Mouse (Mus musculus) liver, embryonic 15.5 days (tissue): Measurements from ENCODE around the gene Grifin. TPM values are rescaled to one million over a fixed set of nuclear protein-coding genes. Genes with fewer than 3 reads are reported as not detected.

ENCODE experiments used
- ATAC-seq: fragments of 200-750 bp; cut with Nextera tagmentation; 2 replicates; pipeline ENCODE4 v1.8.0; 2017; ENCODE audit warnings: moderate number of reproducible peaks, mild to moderate bottlenecking, moderate library complexity; ENCODE audit not compliant: insufficient read depth
- H3K27ac ChIP-seq: fragments of 300-500 bp; sonication (generic); replicated peaks from 2 replicates; pipeline ENCODE4 v1.5.1; 2015; ENCODE audit warnings: mild to moderate bottlenecking, inconsistent platforms
- H3K27me3 ChIP-seq: fragments of 300-500 bp; sonication (generic); 2 replicates; pipeline ENCODE4 v1.6.1; 2015; ENCODE audit warnings: mild to moderate bottlenecking, inconsistent platforms
- H3K36me3 ChIP-seq: fragments of 300-500 bp; sonication (generic); replicated peaks from 2 replicates; pipeline ENCODE4 v1.6.1; 2015; ENCODE audit warnings: moderate library complexity, mild to moderate bottlenecking, inconsistent platforms
- H3K4me1 ChIP-seq: fragments of 300-500 bp; sonication (generic); replicated peaks from 2 replicates; pipeline ENCODE4 v1.6.1; 2015; ENCODE audit warnings: inconsistent platforms
- H3K4me2 ChIP-seq: fragments of 300-500 bp; sonication (generic); 2 replicates; pipeline ENCODE4 v1.6.1; 2015; ENCODE audit warnings: moderate library complexity, mild to moderate bottlenecking, inconsistent platforms
- H3K4me3 ChIP-seq: fragments of 300-500 bp; sonication (generic); replicated peaks from 2 replicates; pipeline ENCODE4 v1.5.1; 2015; ENCODE audit warnings: mild to moderate bottlenecking, inconsistent platforms
- H3K9ac ChIP-seq: fragments of 300-500 bp; sonication (generic); 2 replicates; pipeline ENCODE4 v1.6.1; 2015; ENCODE audit warnings: moderate library complexity, mild to moderate bottlenecking, inconsistent platforms
- H3K9me3 ChIP-seq: fragments of 300-500 bp; sonication (generic); replicated peaks from 2 replicates; pipeline ENCODE4 v1.6.1; 2016; ENCODE audit warnings: inconsistent platforms
- WGBS: fragments of 180-500 bp; shearing (Covaris S2); methylation state at CpG from one replicate; pipeline ENCODE4 v1.1.7; 2015; ENCODE audit warnings: mixed read lengths; ENCODE audit not compliant: insufficient replicate concordance; 5-methylcytosine and 5-hydroxymethylcytosine counted together
- polyA plus RNA-seq: library from polyadenylated mRNA; unstranded; fragments of >200 nt; fragmentation: Nextera tagmentation; extraction: Ambion mirVana; gene quantifications from 2 replicates; pipeline ENCODE4 v1.2.1, GENCODE M21; 2015

The Grifin gene
- polyA plus RNA-seq, 1 experiment from 2014 or later, result 1.9 TPM

GRCm38 (mm10) chr5:140549306-140550047, 15.4 kb downstream of the Grifin start:
- Histone ChIP-seq H3K27ac (no peak overlapping the region), H3K9me3 (no peaks in the 10 kb centered on the region), H3K27me3 (peaks cover 12% of the 10 kb centered on the region; the same call in 1 of the 2 replicates), H3K36me3 (no peaks in the 10 kb centered on the region), H3K9ac (no peak overlapping the region), H3K4me3 (no peak overlapping the region), H3K4me2 (no peak overlapping the region), H3K4me1 (no peaks in the 10 kb centered on the region)
- no peak for ATAC-seq
- WGBS, result 37% methylated on average over 17 of the region's 17 CpGs

- Histone ChIP-seq H3K4me2 (no peak overlapping the region), H3K4me1 (no peaks in the 10 kb centered on the region), H3K9ac (no peak overlapping the region), H3K27ac (no peak overlapping the region), H3K27me3 (peaks cover 5% of the 10 kb centered on the region; the same call in 1 of the 2 replicates), H3K9me3 (no peaks in the 10 kb centered on the region), H3K36me3 (no peaks in the 10 kb centered on the region), H3K4me3 (no peak overlapping the region)
- 78% methylated on average over 19 of the region's 19 CpGs for WGBS
- ATAC-seq, result no peak
Measured at GRCm38 (mm10) chr5:140546332-140546731, 18.5 kb downstream of the Grifin start.

GRCm38 (mm10) chr5:140545651-140546050, 19.2 kb downstream of the Grifin start:
- Histone ChIP-seq H3K4me3 (no peak overlapping the region), H3K4me2 (no peak overlapping the region), H3K4me1 (no peaks in the 10 kb centered on the region), H3K27ac (no peak overlapping the region), H3K9ac (no peak overlapping the region), H3K27me3 (peaks cover 4% of the 10 kb centered on the region; the same call in 1 of the 2 replicates), H3K9me3 (no peaks in the 10 kb centered on the region), H3K36me3 (no peaks in the 10 kb centered on the region)
- WGBS, result 44% methylated on average over 6 of the region's 6 CpGs
- no peak for ATAC-seq

- Histone ChIP-seq H3K36me3 (no peaks in the 10 kb centered on the region), H3K27me3 (peaks cover 4% of the 10 kb centered on the region; the same call in 1 of the 2 replicates), H3K4me1 (0 out of 2 replicates have a peak, but pooled peaks cover 5% of the 10 kb centered on the region), H3K27ac (no peak overlapping the region), H3K9ac (no peak overlapping the region), H3K9me3 (no peaks in the 10 kb centered on the region), H3K4me3 (no peak overlapping the region), H3K4me2 (no peak overlapping the region)
- WGBS, result 59% methylated on average over 9 of the region's 9 CpGs
- ATAC-seq, result no peak
Measured at GRCm38 (mm10) chr5:140542811-140543575, 21.9 kb downstream of the Grifin start.

GRCm38 (mm10) chr5:140540106-140540505, 24.8 kb downstream of the Grifin start:
- no peak overlapping the region for H3K4me3 ChIP-seq
- 13% methylated on average over 8 of the region's 8 CpGs for WGBS
- peak; percentile 34; the same call in 1 of the 2 replicates for ATAC-seq
- no peak overlapping the region for H3K9ac ChIP-seq
- H3K4me1 ChIP-seq, result 0 out of 2 replicates have a peak, but pooled peaks cover 6% of the 10 kb centered on the region
- H3K27ac ChIP-seq, result no peak overlapping the region
- H3K9me3 ChIP-seq, result no peaks in the 10 kb centered on the region
- no peaks in the 10 kb centered on the region for H3K36me3 ChIP-seq
- no peak overlapping the region for H3K4me2 ChIP-seq
- peaks cover 4% of the 10 kb centered on the region; the same call in 1 of the 2 replicates for H3K27me3 ChIP-seq

GRCm38 (mm10) chr5:140538111-140538683, 26.7 kb downstream of the Grifin start:
- Histone ChIP-seq H3K4me1 (0 out of 2 replicates have a peak, but pooled peaks cover 6% of the 10 kb centered on the region), H3K27me3 (no peaks in the 10 kb centered on the region), H3K4me2 (no peak overlapping the region), H3K4me3 (no peak overlapping the region), H3K9me3 (no peaks in the 10 kb centered on the region), H3K36me3 (no peaks in the 10 kb centered on the region), H3K27ac (no peak overlapping the region), H3K9ac (no peak overlapping the region)
- no peak for ATAC-seq
- 53% methylated on average over 13 of the region's 13 CpGs for WGBS

GRCm38 (mm10) chr5:140526754-140527153, 38.1 kb downstream of the Grifin start:
- H3K9ac ChIP-seq, result no peak overlapping the region
- no peaks in the 10 kb centered on the region for H3K9me3 ChIP-seq
- no peak for ATAC-seq
- no peak overlapping the region for H3K4me2 ChIP-seq
- H3K27me3 ChIP-seq, result no peaks in the 10 kb centered on the region
- peaks cover 35% of the 10 kb centered on the region for H3K36me3 ChIP-seq
- H3K27ac ChIP-seq, result no peak overlapping the region
- WGBS, result 78% methylated on average over 2 of the region's 2 CpGs
- H3K4me1 ChIP-seq, result no peaks in the 10 kb centered on the region
- no peak overlapping the region for H3K4me3 ChIP-seq

- Histone ChIP-seq H3K9me3 (no peaks in the 10 kb centered on the region), H3K4me3 (no peak overlapping the region), H3K4me1 (peaks cover 25% of the 10 kb centered on the region), H3K36me3 (peaks cover 26% of the 10 kb centered on the region), H3K4me2 (no peak overlapping the region), H3K27ac (no peak overlapping the region), H3K9ac (no peak overlapping the region), H3K27me3 (no peaks in the 10 kb centered on the region)
- ATAC-seq, result no peak
- WGBS, result 69% methylated on average over 1 of the region's 1 CpGs
Measured at GRCm38 (mm10) chr5:140521196-140521595, 43.7 kb downstream of the Grifin start.

GRCm38 (mm10) chr5:140517921-140518230, 47.0 kb downstream of the Grifin start:
- Histone ChIP-seq H3K4me1 (peaks cover 51% of the 10 kb centered on the region), H3K27me3 (no peaks in the 10 kb centered on the region), H3K36me3 (no peaks in the 10 kb centered on the region), H3K9ac (no peak overlapping the region), H3K4me2 (no peak overlapping the region), H3K9me3 (no peaks in the 10 kb centered on the region), H3K4me3 (no peak overlapping the region), H3K27ac (no peak overlapping the region)
- ATAC-seq, result no peak
- 46% methylated on average over 4 of the region's 4 CpGs for whole genome bisulfite sequencing

GRCm38 (mm10) chr5:140517159-140517920, 47.5 kb downstream of the Grifin start:
- Histone ChIP-seq H3K9ac (no peak overlapping the region), H3K4me3 (no peak overlapping the region), H3K4me2 (no peak overlapping the region), H3K27me3 (no peaks in the 10 kb centered on the region), H3K27ac (no peak overlapping the region), H3K4me1 (peaks cover 51% of the 10 kb centered on the region), H3K36me3 (no peaks in the 10 kb centered on the region), H3K9me3 (no peaks in the 10 kb centered on the region)
- ATAC-seq, result no peak
- 79% methylated on average over 21 of the region's 21 CpGs for WGBS
